Mouse (Mus musculus) small intestine, adult 10 weeks (tissue): ENCODE results near the gene Mal. TPM values are rescaled to one million over a fixed set of nuclear protein-coding genes. Genes with fewer than 3 reads are reported as not detected.

Source experiments
- polyA plus RNA-seq: library from polyadenylated mRNA; stranded (reverse); fragments of 350-450 nt; fragmentation: Illumina TruSeq; extraction: RNeasy Lipid Tissue Mini Kit (QIAGEN cat#74804); gene quantifications from one replicate; pipeline ENCODE4 v1.2.3, GENCODE M21; 2014; ENCODE audit warnings: low replicate concordance

Mal gene
- 2.6 TPM for polyA plus RNA-seq

DNA sequence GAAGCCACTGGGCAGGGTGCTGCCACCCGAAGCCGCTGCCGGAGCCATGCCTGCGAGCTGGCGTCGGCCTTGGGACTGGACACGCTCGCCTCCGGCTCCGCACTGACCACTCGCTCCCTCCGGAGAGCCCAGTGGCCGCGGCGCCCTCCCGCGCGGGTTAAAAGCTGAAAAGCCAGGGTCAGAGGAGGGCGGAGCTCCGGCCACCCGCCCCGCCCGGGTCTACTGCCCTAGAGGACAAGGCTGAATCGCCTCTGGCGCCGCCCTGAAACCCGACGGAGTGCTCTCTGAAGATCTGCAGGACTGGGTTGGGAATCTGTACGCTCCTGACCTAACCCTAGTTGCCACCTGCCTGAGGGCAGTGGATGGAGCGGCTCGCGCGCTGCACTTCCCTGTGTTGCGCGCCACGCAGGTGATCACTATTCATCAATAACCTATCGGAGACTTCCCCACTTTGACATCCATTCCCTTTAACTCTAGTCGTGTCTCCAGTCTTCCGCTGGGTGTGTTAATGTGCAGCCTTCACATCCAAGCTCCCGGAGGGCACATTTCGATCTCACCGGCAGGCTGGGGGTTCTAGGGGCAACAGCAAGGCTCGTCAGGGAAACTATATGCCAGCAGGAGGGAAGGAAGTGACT lies at the start of gene Mal:
Mal (minus strand) TSS at position 610 of the 635 bp plus-strand sequence.

GRCm38 (mm10) chr2:127586694-127587513 lies 69.6 kb downstream of the Mal start, which contains the start of the genes Zfp661 and Mrps5:
Gene Zfp661, minus strand, starts transcription at chr2:127587094.
Gene Mrps5, plus strand, starts transcription at chr2:127587222.

Other genes with a start within 250 kb of the Mal start
- gene Gpat2, start 231.5 kb downstream of the Mal start, polyA plus RNA-seq = not detected
- 3.5 TPM for gene Fahd2a, start 212.1 kb downstream of the Mal start, polyA plus RNA-seq
- 0.78 TPM for gene Kcnip3, start 134.6 kb downstream of the Mal start, polyA plus RNA-seq
- gene Prom2, start 115.2 kb downstream of the Mal start, polyA plus RNA-seq = 0.11 TPM
- gene Zfp661, start 69.6 kb downstream of the Mal start, polyA plus RNA-seq = 3.0 TPM
- gene Mrps5, start 69.5 kb downstream of the Mal start, polyA plus RNA-seq = 13.6 TPM
- gene Mall, start 73.2 kb upstream of the Mal start, polyA plus RNA-seq = 50.0 TPM
- gene Nphp1, start 132.2 kb upstream of the Mal start, polyA plus RNA-seq = 1.3 TPM
- gene Mtln, start 135.8 kb upstream of the Mal start, polyA plus RNA-seq = 31.9 TPM
- gene Bub1, start 175.2 kb upstream of the Mal start, polyA plus RNA-seq = 22.3 TPM
- gene Acoxl, start 182.2 kb upstream of the Mal start, polyA plus RNA-seq = not detected